Mouse (Mus musculus) monocyte, adult 5-6 weeks (primary cell): Measurements from ENCODE around the gene Nfu1. TPM values are rescaled to one million over a fixed set of nuclear protein-coding genes. Genes with fewer than 3 reads are reported as not detected.

Source experiments
- ATAC-seq: fragments of 153-309, 156-312 bp; replicated peaks from 2 replicates; pipeline ENCODE4 v1.8.0; 2017; ENCODE audit warnings: mild to moderate bottlenecking; ENCODE audit not compliant: low TSS enrichment, insufficient number of reproducible peaks, severe bottlenecking, poor library complexity, low FRiP score
- total RNA-seq: library from RNA; stranded (forward); fragments of 200-1000, 200-491, 200-594 nt; gene quantifications from 3 replicates; pipeline ENCODE4 v1.2.3, GENCODE M21; 2017

Gene Nfu1
- 44.4 to 57.2 TPM (median 44.7 TPM) in 3 replicates for total RNA-seq

- ATAC-seq = no peak
Observed at GRCm38 (mm10) chr6:87008887-87009286, at the start of gene Nfu1. Gene Nfu1 (plus strand): TSS chr6:87009236.

- ATAC-seq = no peak
Observed at GRCm38 (mm10) chr6:86963987-86964685, 44.9 kb upstream of the Nfu1 start.

GRCm38 (mm10) chr6:86967166-86967565, 41.9 kb upstream of the Nfu1 start:
- no peak for ATAC-seq

- ATAC-seq = no peak
Observed at GRCm38 (mm10) chr6:86973956-86974355, 35.1 kb upstream of the Nfu1 start.

- no peak for ATAC-seq
Observed at GRCm38 (mm10) chr6:86978156-86978908, 30.7 kb upstream of the Nfu1 start.

- no peak for ATAC-seq
Observed at GRCm38 (mm10) chr6:86978909-86979265, 30.1 kb upstream of the Nfu1 start.

GRCm38 (mm10) chr6:86981206-86981605, 27.8 kb upstream of the Nfu1 start:
- no peak for ATAC-seq

GRCm38 (mm10) chr6:86985314-86986106, 23.5 kb upstream of the Nfu1 start:
- no peak for ATAC-seq

GRCm38 (mm10) chr6:86989576-86989975, 19.5 kb upstream of the Nfu1 start:
- ATAC-seq = no peak

- no peak for ATAC-seq
Observed at GRCm38 (mm10) chr6:86991041-86991440, 18.0 kb upstream of the Nfu1 start.

- ATAC-seq = no peak
Observed at GRCm38 (mm10) chr6:86992349-86992748, 16.7 kb upstream of the Nfu1 start.

- ATAC-seq = no peak
Observed at GRCm38 (mm10) chr6:86994254-86994653, 14.8 kb upstream of the Nfu1 start.

GRCm38 (mm10) chr6:86996629-86997307, 12.3 kb upstream of the Nfu1 start:
- ATAC-seq = no peak

GRCm38 (mm10) chr6:86997360-86997759, 11.7 kb upstream of the Nfu1 start:
- no peak for ATAC-seq

GRCm38 (mm10) chr6:87001995-87002394, 7.0 kb upstream of the Nfu1 start:
- ATAC-seq = no peak

GRCm38 (mm10) chr6:87002521-87003055, 6.4 kb upstream of the Nfu1 start:
- ATAC-seq = peak; percentile 90

GRCm38 (mm10) chr6:87004099-87004498, 4.9 kb upstream of the Nfu1 start:
- ATAC-seq = no peak

- no peak for ATAC-seq
Observed at GRCm38 (mm10) chr6:87005577-87005976, 3.5 kb upstream of the Nfu1 start.
